Mouse (Mus musculus): Measurements from ENCODE around the gene Cldn22. TPM values are rescaled to one million over a fixed set of nuclear protein-coding genes. Genes with fewer than 3 reads are reported as not detected.
"Not testable (repeated sequence)": the region's sequence is repeated elsewhere in the genome, so short reads cannot be mapped to it uniquely, and the experiment has no call there.

Cldn22 gene
- polyA plus RNA-seq, 1 experiment from 2014 or later = not detected

DNA sequence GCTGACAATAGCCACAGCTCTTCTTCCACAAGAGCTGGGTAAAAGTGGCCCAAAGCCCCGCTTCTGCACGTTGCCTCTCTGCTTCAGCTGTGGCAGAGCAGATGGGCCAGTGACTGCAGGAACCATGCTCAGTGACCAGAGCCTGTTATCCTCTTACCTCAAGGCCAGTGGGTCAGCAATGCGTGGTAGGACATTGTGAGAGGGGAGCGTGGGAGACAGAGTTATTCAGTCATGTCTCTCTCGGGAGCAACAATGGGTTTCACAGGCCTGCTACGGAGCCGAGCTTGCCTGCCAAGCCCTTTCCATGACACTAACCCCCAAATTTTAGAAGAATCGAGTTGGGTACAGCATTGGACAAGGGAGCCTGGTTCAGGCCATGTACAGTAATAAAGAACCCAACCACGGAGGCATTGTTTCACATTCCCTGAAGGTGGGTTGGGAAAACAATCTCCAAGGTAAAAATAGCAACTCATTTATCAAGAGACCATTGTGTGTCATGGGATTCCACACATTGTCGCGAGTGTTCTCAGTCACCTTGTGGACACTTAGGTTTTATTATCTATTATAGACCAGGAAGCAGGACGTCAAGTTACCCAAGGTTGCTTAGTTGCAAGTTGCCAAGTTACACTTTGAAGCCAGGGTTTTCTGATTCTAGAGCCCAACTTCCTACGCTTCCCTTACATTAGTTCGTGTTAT is 14.2 kb upstream of the Cldn22 start:
- Histone ChIP-seq H3K9me3 (no peaks in the 10 kb centered on the region), H3K27ac (no peak overlapping the region), H3K4me3 (no peak overlapping the region), H3K27me3 (no peaks in the 10 kb centered on the region), H3K4me2 (no peak overlapping the region), H3K36me3 (no peaks in the 10 kb centered on the region), H3K9ac (no peak overlapping the region), H3K4me1 (no peaks in the 10 kb centered on the region)
- no peak for ATAC-seq (ENCODE audit: borderline replicate concordance, extremely low read depth, low FRiP score, low TSS enrichment)
- 73% methylated on average over 14 of the region's 14 CpGs for WGBS

DNA sequence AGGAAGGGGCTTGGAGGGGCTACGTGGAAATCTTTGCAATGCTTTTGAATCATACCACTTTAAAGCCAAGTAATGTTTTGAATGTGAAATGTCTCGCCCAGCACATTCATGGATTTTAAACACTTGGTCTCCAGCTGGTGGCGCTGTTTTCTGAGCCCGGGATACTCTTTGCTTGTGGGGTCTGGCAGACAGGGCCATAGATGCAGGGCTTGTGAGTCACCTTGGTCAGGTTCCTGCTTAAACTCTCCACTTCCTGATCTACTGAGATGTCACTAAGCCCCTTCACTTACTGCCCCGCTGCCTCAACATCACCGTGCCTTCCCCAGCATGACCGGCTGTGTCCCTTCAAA is 13.6 kb upstream of the Cldn22 start:
- no peaks in the 10 kb centered on the region for H3K9me3 ChIP-seq
- H3K9ac ChIP-seq = no peak overlapping the region
- H3K36me3 ChIP-seq = no peaks in the 10 kb centered on the region
- H3K4me3 ChIP-seq = no peak overlapping the region
- no peak overlapping the region for H3K27ac ChIP-seq
- 67% methylated on average over 7 of the region's 7 CpGs for whole genome bisulfite sequencing
- H3K4me1 ChIP-seq = no peaks in the 10 kb centered on the region
- no peak overlapping the region for H3K4me2 ChIP-seq
- no peak for ATAC-seq (ENCODE audit: borderline replicate concordance, extremely low read depth, low FRiP score, low TSS enrichment)
- no peaks in the 10 kb centered on the region for H3K27me3 ChIP-seq

DNA sequence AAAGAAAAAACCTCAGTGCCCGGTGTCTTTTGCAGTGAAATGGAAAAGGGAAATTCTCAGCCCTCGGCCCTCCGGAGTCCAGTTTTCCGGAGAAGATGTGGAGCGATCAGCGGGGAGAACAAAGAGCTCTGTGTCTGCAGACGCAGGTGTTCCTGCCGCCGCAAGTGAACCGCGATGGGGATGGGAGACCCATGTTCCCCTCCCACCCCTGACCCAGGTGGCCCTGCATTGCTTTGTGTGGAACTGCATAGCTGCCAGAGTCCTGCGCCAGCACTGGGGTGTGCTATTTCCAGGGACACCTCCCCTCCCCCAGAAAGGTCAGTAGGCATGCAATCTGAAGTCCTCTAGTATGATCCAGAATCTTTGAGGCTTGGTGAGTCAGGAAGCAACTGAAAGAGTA is 13.1 kb upstream of the Cldn22 start:
- no peaks in the 10 kb centered on the region for H3K36me3 ChIP-seq
- H3K9ac ChIP-seq = no peak overlapping the region
- no peaks in the 10 kb centered on the region for H3K9me3 ChIP-seq
- no peaks in the 10 kb centered on the region for H3K4me1 ChIP-seq
- H3K4me2 ChIP-seq = no peak overlapping the region
- H3K27me3 ChIP-seq = no peaks in the 10 kb centered on the region
- no peak overlapping the region for H3K4me3 ChIP-seq
- ATAC-seq (ENCODE audit: borderline replicate concordance, extremely low read depth, low FRiP score, low TSS enrichment) = no peak
- WGBS = 67% methylated on average over 12 of the region's 12 CpGs
- H3K27ac ChIP-seq = no peak overlapping the region

DNA sequence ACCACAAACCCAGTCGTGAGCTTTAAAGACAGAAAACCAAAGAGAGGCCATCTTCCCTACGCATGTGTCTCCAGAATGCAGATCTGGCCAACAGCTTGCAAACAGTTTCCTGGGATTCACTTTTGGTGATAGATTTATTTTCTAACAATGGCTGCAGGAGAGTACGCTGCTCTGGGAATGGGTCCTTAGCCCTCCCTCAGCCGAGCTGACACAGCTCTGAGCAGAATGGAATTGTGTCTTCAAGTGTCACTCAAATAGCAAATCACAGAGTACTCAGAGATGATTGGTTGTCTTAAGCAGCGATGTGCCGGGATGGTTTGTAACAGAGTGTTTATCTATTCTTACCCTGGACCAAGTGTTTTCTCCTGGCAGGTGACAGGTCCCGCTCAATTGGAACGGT is 5.2 kb upstream of the Cldn22 start:
- H3K4me2 ChIP-seq = no peak overlapping the region
- no peaks in the 10 kb centered on the region for H3K9me3 ChIP-seq
- WGBS = 76% methylated on average over 8 of the region's 8 CpGs
- ATAC-seq (ENCODE audit: borderline replicate concordance, extremely low read depth, low FRiP score, low TSS enrichment) = no peak
- no peak overlapping the region for H3K4me3 ChIP-seq
- no peak overlapping the region for H3K9ac ChIP-seq
- H3K36me3 ChIP-seq = no peaks in the 10 kb centered on the region
- H3K4me1 ChIP-seq = no peaks in the 10 kb centered on the region
- no peak overlapping the region for H3K27ac ChIP-seq
- H3K27me3 ChIP-seq = no peaks in the 10 kb centered on the region

DNA sequence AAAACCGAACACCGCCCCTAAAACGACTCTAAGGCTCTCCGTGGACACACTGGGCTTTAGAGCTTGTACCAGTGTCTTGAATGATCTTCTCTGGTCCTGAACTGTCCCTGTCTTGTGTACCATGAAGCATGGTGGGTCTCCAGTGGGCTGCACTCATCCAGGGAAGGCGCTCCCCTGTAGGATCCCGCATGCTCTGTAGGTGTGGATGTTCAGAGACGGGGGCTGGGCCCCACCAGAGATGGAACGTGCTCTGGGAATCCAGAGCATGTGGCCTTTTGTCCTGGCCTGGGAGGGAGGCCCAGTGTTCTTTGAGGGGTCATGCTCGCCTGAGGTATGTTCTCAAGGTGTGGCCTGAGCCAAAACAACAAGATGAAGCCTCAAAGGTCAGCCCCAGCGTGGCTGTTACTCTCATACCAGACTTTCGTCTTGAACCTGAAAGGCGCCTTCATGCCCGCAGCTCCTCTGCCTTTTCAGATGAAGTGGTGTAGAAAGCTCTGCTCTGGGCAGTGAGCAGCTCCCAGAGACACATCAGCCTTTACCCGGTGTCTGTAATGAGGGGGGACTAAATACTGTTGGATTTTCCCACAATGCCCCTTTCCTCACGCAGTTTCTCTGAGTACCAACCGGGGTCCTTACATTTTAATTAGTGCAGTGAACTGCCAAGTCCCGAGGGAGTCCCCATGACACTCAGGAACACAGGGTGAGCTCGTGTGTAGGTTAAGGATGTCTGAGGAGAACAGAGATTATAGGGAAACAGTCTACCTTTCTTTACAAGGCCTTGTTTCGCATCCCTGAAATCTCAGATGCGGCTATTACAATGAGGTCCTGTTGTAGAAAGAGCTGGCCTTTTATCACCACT is 3.1 kb upstream of the Cldn22 start:
- H3K4me3 ChIP-seq = no peak overlapping the region
- H3K36me3 ChIP-seq = no peaks in the 10 kb centered on the region
- WGBS = 81% methylated on average over 20 of the region's 20 CpGs
- no peaks in the 10 kb centered on the region for H3K9me3 ChIP-seq
- ATAC-seq (ENCODE audit: borderline replicate concordance, extremely low read depth, low FRiP score, low TSS enrichment) = no peak
- no peak overlapping the region for H3K27ac ChIP-seq
- no peaks in the 10 kb centered on the region for H3K4me1 ChIP-seq
- no peaks in the 10 kb centered on the region for H3K27me3 ChIP-seq
- no peak overlapping the region for H3K9ac ChIP-seq
- H3K4me2 ChIP-seq = no peak overlapping the region

DNA sequence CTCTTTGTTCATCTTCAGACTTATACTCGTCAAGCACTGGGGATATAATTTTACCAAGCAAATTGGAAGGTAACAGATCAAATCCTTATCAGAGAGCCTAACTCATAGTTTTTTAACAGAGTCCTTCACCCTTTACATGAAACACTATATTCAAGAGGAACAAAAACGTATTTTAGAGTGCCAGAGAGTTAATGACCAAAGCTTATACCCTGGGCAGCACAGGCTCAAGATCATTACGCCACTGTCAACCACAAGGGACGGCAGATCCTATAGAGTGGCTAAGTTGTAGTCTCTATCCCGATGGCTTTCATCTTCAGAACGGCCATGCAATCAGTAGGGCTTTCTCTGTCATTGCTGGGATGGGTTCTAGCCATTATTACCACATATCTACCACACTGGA is 2.4 kb upstream of the Cldn22 start, which contains the start of gene Cldn24:
TSS of gene Cldn24 (plus strand) at position 301 of the 400 bp plus-strand sequence.
- Histone ChIP-seq H3K27me3 (no peaks in the 10 kb centered on the region), H3K36me3 (no peaks in the 10 kb centered on the region), H3K9ac (no peak within 1 kb of the TSS), H3K4me1 (no peaks in the 10 kb centered on the region), H3K9me3 (no peaks in the 10 kb centered on the region), H3K4me3 (no peak within 1 kb of the TSS), H3K4me2 (no peak within 1 kb of the TSS), H3K27ac (no peak within 1 kb of the TSS)
- ATAC-seq (ENCODE audit: borderline replicate concordance, extremely low read depth, low FRiP score, low TSS enrichment) = no peak
- WGBS = 84% methylated on average over 6 of the region's 6 CpGs

DNA sequence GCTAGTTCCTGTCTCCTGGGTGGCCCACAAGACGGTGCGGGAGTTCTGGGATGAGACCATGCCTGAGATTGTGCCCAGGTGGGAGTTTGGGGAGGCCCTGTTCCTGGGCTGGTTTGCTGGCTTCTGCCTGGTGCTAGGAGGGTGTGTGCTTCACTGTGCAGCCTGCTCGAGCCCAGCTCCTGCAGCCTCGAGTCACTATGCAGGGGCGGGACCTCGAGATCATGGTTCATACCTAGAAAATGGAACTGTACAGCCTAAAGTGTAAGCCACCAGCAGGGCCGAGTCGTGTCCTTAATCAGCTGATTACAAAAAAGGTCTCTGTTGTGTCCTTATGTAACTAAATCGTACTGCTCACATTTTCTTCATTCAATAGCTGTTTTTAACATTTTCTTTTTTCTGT is 1.7 kb upstream of the Cldn22 start:
- WGBS = 70% methylated on average over 7 of the region's 9 CpGs
- H3K9me3 ChIP-seq, H3K4me3 ChIP-seq, H3K27me3 ChIP-seq, H3K4me2 ChIP-seq, H3K9ac ChIP-seq, H3K27ac ChIP-seq, H3K4me1 ChIP-seq, H3K36me3 ChIP-seq: not testable (repeated sequence)
- 0 out of 2 replicates have a peak, but pooled peaks have one; percentile 17 for ATAC-seq (ENCODE audit: borderline replicate concordance, extremely low read depth, low FRiP score, low TSS enrichment)

DNA sequence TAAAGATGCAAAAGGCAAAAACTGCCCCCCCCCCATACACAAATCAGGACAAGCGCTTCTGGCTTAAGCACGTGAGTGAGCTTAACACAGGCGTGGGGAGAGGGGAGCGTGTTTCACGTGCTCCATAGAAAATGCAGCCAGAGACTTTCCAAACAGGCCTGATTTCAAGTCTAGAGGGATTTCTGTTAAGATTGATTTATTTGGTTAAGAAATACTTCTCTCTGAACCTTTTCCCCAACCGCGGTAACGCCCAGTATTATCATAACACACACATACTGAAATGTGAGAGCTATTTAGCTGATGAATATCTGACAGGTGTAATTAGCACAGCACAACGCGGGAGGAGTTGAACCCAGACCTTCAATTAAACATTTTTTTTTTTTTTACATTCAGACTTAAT is 505 bp upstream of the Cldn22 start:
- WGBS = 45% methylated on average over 10 of the region's 10 CpGs
- H3K27ac ChIP-seq = no peak overlapping the region
- H3K9ac ChIP-seq = no peak overlapping the region
- no peak for ATAC-seq (ENCODE audit: borderline replicate concordance, extremely low read depth, low FRiP score, low TSS enrichment)
- H3K9me3 ChIP-seq = no peaks in the 10 kb centered on the region
- no peaks in the 10 kb centered on the region for H3K4me1 ChIP-seq
- no peaks in the 10 kb centered on the region for H3K27me3 ChIP-seq
- H3K4me2 ChIP-seq = no peak overlapping the region
- no peak overlapping the region for H3K4me3 ChIP-seq
- H3K36me3 ChIP-seq = peaks cover 12% of the 10 kb centered on the region

DNA sequence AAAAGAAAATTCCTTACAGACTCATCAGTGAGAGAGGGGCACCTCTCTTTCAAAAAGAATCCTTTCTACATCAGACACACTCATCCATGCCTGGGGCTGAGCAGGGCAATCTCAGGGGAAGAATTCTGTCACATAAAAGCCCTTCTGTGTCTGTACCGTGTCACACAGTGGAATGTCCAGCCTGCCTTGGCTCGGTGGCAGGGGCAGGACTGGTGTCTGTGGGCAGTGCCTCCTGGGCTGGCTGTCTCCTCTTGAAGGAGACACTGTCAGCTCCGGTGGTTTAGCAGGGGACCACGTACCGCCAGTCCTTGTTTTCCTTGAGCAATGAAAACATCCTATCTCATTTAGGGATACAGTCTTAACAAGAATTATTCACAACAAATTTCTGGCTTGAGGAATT is 1.3 kb downstream of the Cldn22 start:
- no peak overlapping the region for H3K4me2 ChIP-seq
- no peak overlapping the region for H3K27ac ChIP-seq
- H3K4me1 ChIP-seq = no peaks in the 10 kb centered on the region
- peaks cover 27% of the 10 kb centered on the region for H3K36me3 ChIP-seq
- no peak for ATAC-seq (ENCODE audit: borderline replicate concordance, extremely low read depth, low FRiP score, low TSS enrichment)
- no peaks in the 10 kb centered on the region for H3K27me3 ChIP-seq
- H3K4me3 ChIP-seq = no peak overlapping the region
- no peak overlapping the region for H3K9ac ChIP-seq
- H3K9me3 ChIP-seq = no peaks in the 10 kb centered on the region
- 55% methylated on average over 5 of the region's 5 CpGs for WGBS

DNA sequence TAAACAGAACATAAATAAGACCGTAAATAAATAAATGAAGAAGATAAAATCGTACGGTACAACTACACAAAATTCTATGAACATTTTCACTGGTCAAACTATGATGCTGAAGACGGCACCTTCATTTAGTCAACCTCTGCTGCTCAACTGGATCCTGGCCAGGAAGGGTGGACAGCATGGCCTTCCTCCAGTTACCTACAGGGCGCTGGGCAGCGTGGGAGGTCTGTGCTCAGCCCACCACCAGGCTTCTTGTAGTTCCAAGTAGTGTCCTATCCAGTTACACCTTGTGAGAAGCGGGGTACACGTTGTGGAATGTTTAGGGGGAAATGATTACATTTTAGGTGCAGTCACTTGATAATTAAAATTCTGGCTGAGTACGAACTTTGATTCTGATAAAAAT is 2.6 kb downstream of the Cldn22 start:
- H3K4me1 ChIP-seq = no peaks in the 10 kb centered on the region
- no peak for ATAC-seq (ENCODE audit: borderline replicate concordance, extremely low read depth, low FRiP score, low TSS enrichment)
- H3K9ac ChIP-seq = no peak overlapping the region
- H3K27ac ChIP-seq = no peak overlapping the region
- 76% methylated on average over 9 of the region's 9 CpGs for WGBS
- H3K36me3 ChIP-seq = peaks cover 37% of the 10 kb centered on the region
- H3K9me3 ChIP-seq = no peaks in the 10 kb centered on the region
- no peak overlapping the region for H3K4me2 ChIP-seq
- no peaks in the 10 kb centered on the region for H3K27me3 ChIP-seq
- no peak overlapping the region for H3K4me3 ChIP-seq

DNA sequence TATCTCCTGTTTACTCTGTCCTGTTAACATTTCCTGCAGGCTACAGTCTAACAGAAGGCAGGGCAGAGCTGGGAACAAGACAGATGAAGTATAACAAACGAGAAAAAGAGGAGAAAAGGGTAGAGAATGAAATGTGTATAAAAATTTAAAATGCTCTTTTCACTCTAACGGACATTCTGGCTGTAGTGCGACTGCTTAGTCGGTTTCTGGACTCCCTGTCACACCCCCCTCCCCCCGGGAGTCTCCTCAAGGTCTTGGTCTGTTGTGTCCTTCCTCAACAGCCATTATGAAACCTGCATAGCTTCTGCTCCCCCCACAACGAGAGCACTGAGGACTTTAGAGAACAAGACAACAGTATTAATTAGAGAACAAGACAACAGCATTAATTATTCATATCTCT is 8.3 kb downstream of the Cldn22 start:
- no peak overlapping the region for H3K9ac ChIP-seq
- no peaks in the 10 kb centered on the region for H3K4me1 ChIP-seq
- ATAC-seq (ENCODE audit: borderline replicate concordance, extremely low read depth, low FRiP score, low TSS enrichment) = no peak

DNA sequence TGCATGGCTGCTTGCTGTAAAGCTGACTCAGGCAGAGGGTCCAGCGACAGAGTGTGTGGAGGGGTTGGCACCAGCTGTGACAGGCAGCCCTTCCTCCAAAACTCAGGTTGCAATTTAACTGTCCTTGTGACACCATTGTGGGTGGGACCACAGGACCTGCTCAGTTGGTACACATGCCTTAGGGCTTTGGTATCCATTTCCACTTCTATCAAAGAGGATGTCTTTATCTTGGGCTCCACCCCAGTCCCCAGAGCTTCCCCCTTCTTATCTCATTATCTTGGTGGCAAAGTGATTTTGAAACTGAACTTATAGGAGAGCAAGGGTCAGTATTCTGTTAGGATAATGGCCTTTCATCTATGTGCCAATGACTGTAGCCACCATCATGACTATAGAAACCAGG is 9.7 kb downstream of the Cldn22 start:
- H3K27me3 ChIP-seq = no peaks in the 10 kb centered on the region
- peaks cover 32% of the 10 kb centered on the region; the same call in 1 of the 2 replicates for H3K36me3 ChIP-seq
- WGBS = 82% methylated on average over 1 of the region's 1 CpGs
- no peak overlapping the region for H3K4me3 ChIP-seq
- no peak overlapping the region for H3K9ac ChIP-seq
- ATAC-seq (ENCODE audit: borderline replicate concordance, extremely low read depth, low FRiP score, low TSS enrichment) = no peak
- no peak overlapping the region for H3K27ac ChIP-seq
- H3K9me3 ChIP-seq = no peaks in the 10 kb centered on the region
- H3K4me1 ChIP-seq = no peaks in the 10 kb centered on the region
- H3K4me2 ChIP-seq = no peak overlapping the region

More for the DNA sequence above, 8.3 kb downstream of the Cldn22 start:
- Histone ChIP-seq H3K27ac (no peak overlapping the region), H3K9me3 (no peaks in the 10 kb centered on the region), H3K36me3 (peaks cover 44% of the 10 kb centered on the region), H3K4me3 (no peak overlapping the region), H3K4me2 (no peak overlapping the region), H3K27me3 (no peaks in the 10 kb centered on the region)
- 58% methylated on average over 6 of the region's 6 CpGs for WGBS

Measured in lung, embryonic 15.5 days (tissue).